Mouse (Mus musculus): ENCODE results near the gene Ociad2. TPM values are rescaled to one million over a fixed set of nuclear protein-coding genes. Genes with fewer than 3 reads are reported as not detected.

Ociad2 gene
- polyA plus RNA-seq, 1 experiment from 2014 or later, result 12.3 TPM

Other genes with a start within 250 kb of the Ociad2 start
- gene Fryl, start 84.4 kb downstream of the Ociad2 start, polyA plus RNA-seq (2016; fragmentation: Nextera tagmentation; extraction: Ambion mirVana), result 44.8 and 49.7 TPM in 2 replicates
- 225 and 264 TPM in 2 replicates for gene Ociad1, start 48.2 kb downstream of the Ociad2 start, polyA plus RNA-seq (2016; fragmentation: Nextera tagmentation; extraction: Ambion mirVana)
- gene Cwh43, start 65.0 kb upstream of the Ociad2 start, polyA plus RNA-seq (2016; fragmentation: Nextera tagmentation; extraction: Ambion mirVana), result not detected in 2 replicates
- gene Dcun1d4, start 140.0 kb upstream of the Ociad2 start, polyA plus RNA-seq (2016; fragmentation: Nextera tagmentation; extraction: Ambion mirVana), result 59.2 and 61.2 TPM in 2 replicates